Mouse (Mus musculus): Measurements from ENCODE around the gene Sgsm2. TPM values are rescaled to one million over a fixed set of nuclear protein-coding genes. Genes with fewer than 3 reads are reported as not detected.
"Not testable (repeated sequence)": the region's sequence is repeated elsewhere in the genome, so short reads cannot be mapped to it uniquely, and the experiment has no call there.

Gene Sgsm2
- polyA plus RNA-seq, 3 experiments from 2014 or later: 1.2 to 3.2 (median 2.9) TPM

GRCm38 (mm10) chr11:74828404-74828931 is 68.4 kb downstream of the Sgsm2 start:
- ATAC-seq: no peak

GRCm38 (mm10) chr11:74827791-74828403 is 69.0 kb downstream of the Sgsm2 start:
- no peak for ATAC-seq

GRCm38 (mm10) chr11:74826702-74827101 is 70.2 kb downstream of the Sgsm2 start:
- no peak for ATAC-seq

GRCm38 (mm10) chr11:74826151-74826550 is 70.7 kb downstream of the Sgsm2 start:
- no peak for ATAC-seq

- no peak for ATAC-seq
These were observed 74.0 kb downstream of the Sgsm2 start for GRCm38 (mm10) chr11:74822746-74823440.

GRCm38 (mm10) chr11:74821463-74821862 is 75.4 kb downstream of the Sgsm2 start:
- no peak for ATAC-seq

GRCm38 (mm10) chr11:74820921-74821320 is 75.9 kb downstream of the Sgsm2 start:
- no peak for ATAC-seq

GRCm38 (mm10) chr11:74815795-74816194 is 81.1 kb downstream of the Sgsm2 start:
- no peak for ATAC-seq

- no peak for ATAC-seq
These were observed 85.3 kb downstream of the Sgsm2 start for GRCm38 (mm10) chr11:74811538-74811937.

GRCm38 (mm10) chr11:74811027-74811426 is 85.8 kb downstream of the Sgsm2 start:
- not testable (repeated sequence) for ATAC-seq

- no peak for ATAC-seq
These were observed 86.7 kb downstream of the Sgsm2 start for GRCm38 (mm10) chr11:74810134-74810533.

GRCm38 (mm10) chr11:74808251-74808853 is 88.5 kb downstream of the Sgsm2 start:
- ATAC-seq: no peak

GRCm38 (mm10) chr11:74807246-74807882 is 89.5 kb downstream of the Sgsm2 start:
- ATAC-seq: no peak

GRCm38 (mm10) chr11:74804081-74804627 is 92.7 kb downstream of the Sgsm2 start:
- no peak for ATAC-seq

GRCm38 (mm10) chr11:74800658-74801057 is 96.2 kb downstream of the Sgsm2 start:
- ATAC-seq: no peak

Other genes with a start within 250 kb of the Sgsm2 start
- 10 to 100 TPM in 2 of 3 experiments, 1 to 10 TPM in 1; 5.9 to 11.2 (median 10.1) TPM for gene Cluh, start 247.6 kb downstream of the Sgsm2 start, polyA plus RNA-seq (2017; shearing (Covaris generic))
- 10 to 100 TPM; 79.4 to 92.1 (median 81.5) TPM for gene Pafah1b1, start 172.4 kb downstream of the Sgsm2 start, polyA plus RNA-seq (2017; shearing (Covaris generic))
- gene Mettl16, start 126.2 kb downstream of the Sgsm2 start, polyA plus RNA-seq (2017; shearing (Covaris generic)): 10 to 100 TPM; 29.2 to 32.2 (median 31.5) TPM
- 1 to 10 TPM; 4.8 to 6.5 (median 6.3) TPM for gene Mnt, start 66.1 kb downstream of the Sgsm2 start, polyA plus RNA-seq (2017; shearing (Covaris generic))
- gene Tsr1, start 1.0 kb upstream of the Sgsm2 start, polyA plus RNA-seq (2017; shearing (Covaris generic)): 10 to 100 TPM; 29.2 to 46.3 (median 45.4) TPM
- gene Smg6, start 28.8 kb upstream of the Sgsm2 start, polyA plus RNA-seq (2017; shearing (Covaris generic)): 10 to 100 TPM; 16.3 to 22.0 (median 18.9) TPM
- gene Srr, start 28.9 kb upstream of the Sgsm2 start, polyA plus RNA-seq (2017; shearing (Covaris generic)): 1 to 10 TPM; 6.6 to 9.5 (median 8.3) TPM